Mouse (Mus musculus) retina, postnatal 7 days (tissue): ENCODE measurements at regions not wholly inside any gene's neighbourhood (a gene's known extent, or its start where the extent isn't known, plus 50 kb on each side); places are given as distances from the start of the nearest gene placed in this dataset.

Source experiments
- DNase-seq: peaks from one replicate; pipeline ENCODE4 v3.0.0-alpha.2; 2012; ENCODE audit warnings: low read depth, low spot score

DNA sequence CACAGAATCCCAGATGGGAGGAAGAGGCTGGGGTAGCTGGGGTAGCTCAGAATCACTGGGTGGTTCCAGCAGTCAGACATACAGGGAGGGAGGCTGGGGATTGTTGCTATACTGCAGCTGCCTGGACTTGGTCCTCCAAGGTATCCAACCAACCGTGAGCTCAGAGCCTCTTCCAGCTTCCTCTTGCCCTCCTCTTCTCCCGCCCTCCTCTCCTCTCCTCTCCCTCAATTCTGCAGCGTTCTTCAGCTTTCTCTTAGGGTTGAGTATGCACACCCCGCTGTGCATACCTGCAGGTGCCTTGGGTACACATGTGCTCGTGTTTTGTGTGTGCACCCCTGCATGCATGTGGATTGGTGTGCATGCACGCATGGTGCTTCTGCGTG lies 81.6 kb downstream of the Cstad start:
- DNase-seq, result no peak

DNA sequence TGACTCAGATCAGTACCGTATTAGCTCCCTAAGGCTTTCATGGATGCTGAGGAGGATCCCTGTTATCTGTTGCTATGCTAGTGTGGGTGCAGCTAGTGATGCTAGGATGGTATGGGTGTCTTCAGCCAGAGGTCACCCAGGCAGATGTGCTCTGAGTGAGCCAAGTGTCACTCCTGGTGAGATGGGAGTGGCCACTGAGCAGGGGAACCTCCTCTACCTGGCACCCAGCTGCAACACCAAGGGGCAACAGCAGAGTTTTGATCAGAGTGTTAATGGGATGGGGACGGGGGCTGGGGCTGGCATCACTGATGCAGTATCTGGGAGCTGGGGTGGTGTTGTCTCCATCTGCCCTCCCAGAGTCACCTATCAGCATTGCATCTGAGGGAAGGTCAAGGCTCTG lies 81.0 kb downstream of the Cstad start:
- no peak for DNase-seq

GRCm38 (mm10) chr2:30670836-30671586 lies 76.2 kb downstream of the Cstad start:
- no peak for DNase-seq

- no peak for DNase-seq
These were observed 72.6 kb downstream of the Cstad start for GRCm38 (mm10) chr2:30667468-30667867.

DNA sequence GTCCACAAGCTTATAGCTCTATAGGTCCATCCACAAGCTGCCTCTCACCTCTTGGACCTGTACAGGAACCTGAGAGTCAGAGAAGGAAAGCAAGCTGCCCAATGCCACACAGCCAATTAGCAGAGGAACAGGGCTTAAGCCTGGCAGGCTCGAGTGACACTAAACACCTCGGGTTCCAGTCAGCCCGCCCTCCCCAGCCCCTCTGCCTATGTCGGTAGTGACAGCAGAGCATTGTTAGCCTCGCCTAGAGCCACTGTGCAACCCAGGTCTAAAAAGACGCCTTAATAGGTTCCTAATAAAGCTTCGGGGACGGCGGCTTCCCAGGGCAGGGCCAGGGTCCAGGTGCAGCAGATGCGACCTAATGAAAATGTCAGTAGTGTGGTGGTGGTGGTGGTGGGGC lies 66.3 kb downstream of the Cstad start:
- DNase-seq, result no peak

DNA sequence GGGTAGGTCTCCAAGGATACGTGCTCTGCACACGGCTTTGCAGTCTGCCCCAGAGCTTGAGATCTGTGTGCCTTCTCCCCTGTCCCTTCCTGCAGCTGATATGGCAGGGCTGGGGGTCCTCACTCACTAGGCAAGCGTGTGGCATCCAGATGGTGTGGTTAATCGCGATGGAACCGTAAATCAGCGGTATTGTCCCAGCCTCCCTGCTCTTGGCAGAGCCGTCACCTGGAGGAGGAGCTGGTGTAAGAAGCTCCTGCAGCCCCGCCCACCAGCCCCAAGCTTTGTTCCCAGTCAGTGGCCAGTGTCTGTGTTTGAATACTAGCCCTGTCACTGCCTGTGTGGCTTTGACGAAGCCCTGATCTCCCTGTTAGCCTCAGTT lies 65.8 kb downstream of the Cstad start:
- DNase-seq, result no peak

- no peak for DNase-seq
These were observed 65.2 kb downstream of the Cstad start for GRCm38 (mm10) chr2:30659836-30660612.

DNA sequence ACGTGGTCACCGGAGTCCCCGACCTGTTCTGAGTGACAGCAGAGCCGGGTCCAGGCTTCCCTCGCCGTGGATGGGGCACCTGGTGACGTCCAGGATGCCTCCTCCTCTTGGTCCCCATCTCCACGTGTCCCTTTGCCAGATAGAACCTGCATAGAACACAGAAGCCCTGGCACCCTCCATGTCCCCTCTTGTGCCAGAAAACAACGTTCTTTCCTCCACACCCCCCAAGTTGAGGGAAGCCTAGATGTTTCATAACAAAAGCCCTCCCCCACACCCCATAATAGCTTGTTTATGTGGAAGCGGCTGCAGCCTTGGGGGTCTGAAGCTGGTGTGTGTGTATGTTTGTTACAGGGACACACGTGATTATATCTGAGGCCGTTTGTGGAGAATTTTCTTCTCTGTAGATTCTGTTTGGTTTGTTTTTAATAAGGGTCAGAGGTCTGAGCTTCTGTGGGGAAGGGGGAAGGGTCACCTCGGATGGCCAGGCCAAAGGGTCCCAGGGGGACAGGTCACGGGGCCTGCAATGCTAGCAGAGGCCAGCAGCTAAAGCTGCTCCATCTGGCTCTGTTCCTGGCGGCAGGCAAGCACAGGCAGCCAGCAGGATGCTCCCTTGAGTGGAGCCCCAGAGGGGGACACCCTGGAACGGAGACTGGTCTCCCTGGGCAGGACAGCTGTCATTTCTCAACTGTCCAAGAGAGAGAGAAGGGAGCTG lies 64.2 kb downstream of the Cstad start:
- no peak for DNase-seq
